Mouse (Mus musculus) left cerebral cortex, postnatal 10 days (tissue): ENCODE results near the gene Icosl. TPM values are rescaled to one million over a fixed set of nuclear protein-coding genes. Genes with fewer than 3 reads are reported as not detected.
A peak's percentile ranks its signal among the peaks of the same experiment; 100 is the strongest.
"Not testable (repeated sequence)": the region's sequence is repeated elsewhere in the genome, so short reads cannot be mapped to it uniquely, and the experiment has no call there.

Experiments
- DNase-seq, 2 experiments: peaks; one replicate each; pipeline ENCODE4 v3.0.0; 2021 to 2022; ENCODE audit warnings: low spot score in 2 of 2, mixed read lengths in 1 of 2; ENCODE audit errors: extremely low spot score in 1 of 2
- intact Hi-C: fragments of 180-260 bp; cut with DNase I; formaldehyde crosslinking; loops from one replicate; pipeline ENCODE4 v1.15.1; 2025
- total RNA-seq, 2 experiments: library from RNA; stranded (reverse); gene quantifications; 2 replicates each; pipeline ENCODE4 v1.2.3; 2021

Gene Icosl
- total RNA-seq, result 1 to 10 TPM; 1.4 to 1.9 TPM

- intact Hi-C loops, result no loop called here
- DNase-seq, result peak; percentile 5 to 88
Observed at GRCm38 (mm10) chr10:78069101-78070011, at the start of gene Icosl. Gene Icosl (plus strand): TSS chr10:78069302.

- intact Hi-C loops, DNase-seq: not testable (repeated sequence)
Observed at GRCm38 (mm10) chr10:78019984-78020383, 49.1 kb upstream of the Icosl start.

GRCm38 (mm10) chr10:78025453-78025852 is 43.6 kb upstream of the Icosl start:
- intact Hi-C loops, result loop anchor here (5.0 kb wide), 1 partner anchor 137 kb away; no protein-coding TSS in a partner anchor
- DNase-seq, result not testable (repeated sequence)

GRCm38 (mm10) chr10:78028129-78028528 is 41.0 kb upstream of the Icosl start:
- intact Hi-C loops, result loop anchor here (5.0 kb wide), 1 partner anchor 134 kb away; no protein-coding TSS in a partner anchor

GRCm38 (mm10) chr10:78029080-78029479 is 40.0 kb upstream of the Icosl start:
- no peak for DNase-seq
- intact Hi-C loops, result loop anchor here (5.0 kb wide), 1 partner anchor 133 kb away; no protein-coding TSS in a partner anchor

More at GRCm38 (mm10) chr10:78028129-78028528, 41.0 kb upstream of the Icosl start:
- peak; percentile 61 to 78 for DNase-seq

GRCm38 (mm10) chr10:78031987-78032386 is 37.1 kb upstream of the Icosl start:
- intact Hi-C loops, result no loop called here
- DNase-seq, result no peak

GRCm38 (mm10) chr10:78037139-78037538 is 32.0 kb upstream of the Icosl start:
- DNase-seq, result no peak
- intact Hi-C loops, result no loop called here

GRCm38 (mm10) chr10:78041647-78042046 is 27.5 kb upstream of the Icosl start, which contains the start of gene Dnmt3l:
Gene Dnmt3l (plus strand): TSS chr10:78041947.
- no peak for DNase-seq
- intact Hi-C loops, result no loop called here

- intact Hi-C loops, result no loop called here
Observed at GRCm38 (mm10) chr10:78042096-78042495, 27.0 kb upstream of the Icosl start.

GRCm38 (mm10) chr10:78042697-78043405 is 26.3 kb upstream of the Icosl start:
- intact Hi-C loops, result no loop called here
- peak; percentile 28 to 53 for DNase-seq

More at GRCm38 (mm10) chr10:78042096-78042495, 27.0 kb upstream of the Icosl start:
- no peak for DNase-seq

- intact Hi-C loops, result no loop called here
- DNase-seq, result peak in 1 of 2 experiments; percentile 65
Observed at GRCm38 (mm10) chr10:78043406-78043836, 25.7 kb upstream of the Icosl start, which contains the start of gene Aire. Gene Aire (minus strand): TSS chr10:78043610.

GRCm38 (mm10) chr10:78044531-78044930 is 24.6 kb upstream of the Icosl start:
- intact Hi-C loops, result no loop called here
- DNase-seq, result no peak

- intact Hi-C loops, result no loop called here
Observed at GRCm38 (mm10) chr10:78046388-78046787, 22.7 kb upstream of the Icosl start.

GRCm38 (mm10) chr10:78048061-78048730 is 20.9 kb upstream of the Icosl start:
- no peak for DNase-seq
- intact Hi-C loops, result no loop called here

More at GRCm38 (mm10) chr10:78046388-78046787, 22.7 kb upstream of the Icosl start:
- DNase-seq, result no peak

GRCm38 (mm10) chr10:78049519-78050035 is 19.5 kb upstream of the Icosl start:
- intact Hi-C loops, result no loop called here
- DNase-seq, result no peak

GRCm38 (mm10) chr10:78054633-78055565 is 14.2 kb upstream of the Icosl start:
- intact Hi-C loops, result no loop called here

GRCm38 (mm10) chr10:78057056-78057455 is 12.0 kb upstream of the Icosl start:
- DNase-seq, result no peak
- intact Hi-C loops, result no loop called here

More at GRCm38 (mm10) chr10:78054633-78055565, 14.2 kb upstream of the Icosl start:
- DNase-seq, result no peak
